Mouse (Mus musculus): ENCODE data around the gene Smyd4.
"Not testable (repeated sequence)": the region's sequence is repeated elsewhere in the genome, so short reads cannot be mapped to it uniquely, and the experiment has no call there.

The Smyd4 gene

GRCm38 (mm10) chr11:75346556-75347187, 1.6 kb upstream of the Smyd4 start:
- no peak for DNase-seq (ENCODE audit: low read depth)

GRCm38 (mm10) chr11:75347188-75347585, 1.0 kb upstream of the Smyd4 start:
- peak; percentile 48 for DNase-seq (ENCODE audit: low read depth)

- peak; percentile 38 for DNase-seq (ENCODE audit: low read depth)
These were observed 637 bp upstream of the Smyd4 start for GRCm38 (mm10) chr11:75347596-75347995.

- no peak for DNase-seq (ENCODE audit: low read depth)
These were observed 643 bp downstream of the Smyd4 start for GRCm38 (mm10) chr11:75348890-75349261.

- no peak for DNase-seq (ENCODE audit: low read depth)
These were observed 3.0 kb downstream of the Smyd4 start for GRCm38 (mm10) chr11:75351225-75351624.

GRCm38 (mm10) chr11:75355475-75355874, 7.2 kb downstream of the Smyd4 start:
- no peak for DNase-seq (ENCODE audit: low read depth)

GRCm38 (mm10) chr11:75377125-75377524, 28.9 kb downstream of the Smyd4 start:
- peak; percentile 69 for DNase-seq (ENCODE audit: low read depth)

- DNase-seq (ENCODE audit: low read depth) = not testable (repeated sequence)
These were observed 30.6 kb downstream of the Smyd4 start for GRCm38 (mm10) chr11:75378786-75379185.

- DNase-seq (ENCODE audit: low read depth) = peak; percentile 79
These were observed 35.3 kb downstream of the Smyd4 start for GRCm38 (mm10) chr11:75383529-75383928.

- no peak for DNase-seq (ENCODE audit: low read depth)
These were observed 47.4 kb downstream of the Smyd4 start for GRCm38 (mm10) chr11:75395611-75396010.

GRCm38 (mm10) chr11:75397452-75397851, 49.2 kb downstream of the Smyd4 start:
- no peak for DNase-seq (ENCODE audit: low read depth)

- DNase-seq (ENCODE audit: low read depth) = peak; percentile 82
These were observed 51.2 kb downstream of the Smyd4 start for GRCm38 (mm10) chr11:75399411-75399841.

- DNase-seq (ENCODE audit: low read depth) = no peak
These were observed 51.9 kb downstream of the Smyd4 start for GRCm38 (mm10) chr11:75400099-75400498.

- peak; percentile 84 for DNase-seq (ENCODE audit: low read depth)
These were observed 54.0 kb downstream of the Smyd4 start for GRCm38 (mm10) chr11:75402271-75402690.

GRCm38 (mm10) chr11:75403301-75404052, 55.2 kb downstream of the Smyd4 start:
- DNase-seq (ENCODE audit: low read depth) = no peak

GRCm38 (mm10) chr11:75404801-75405200, 56.6 kb downstream of the Smyd4 start:
- no peak for DNase-seq (ENCODE audit: low read depth)

- DNase-seq (ENCODE audit: low read depth) = no peak
These were observed 57.9 kb downstream of the Smyd4 start for GRCm38 (mm10) chr11:75406104-75406503.

- DNase-seq (ENCODE audit: low read depth) = peak; percentile 65
These were observed 58.6 kb downstream of the Smyd4 start for GRCm38 (mm10) chr11:75406865-75407264.

- DNase-seq (ENCODE audit: low read depth) = no peak
These were observed 61.7 kb downstream of the Smyd4 start for GRCm38 (mm10) chr11:75409679-75410575.

GRCm38 (mm10) chr11:75410591-75410990, 62.4 kb downstream of the Smyd4 start:
- no peak for DNase-seq (ENCODE audit: low read depth)

- DNase-seq (ENCODE audit: low read depth) = peak; percentile 91
These were observed 66.9 kb downstream of the Smyd4 start for GRCm38 (mm10) chr11:75415096-75415495.

GRCm38 (mm10) chr11:75415994-75416393, 67.8 kb downstream of the Smyd4 start:
- peak; percentile 47 for DNase-seq (ENCODE audit: low read depth)
